Mouse (Mus musculus): ENCODE measurements around the gene Ifi209.
"Not testable (repeated sequence)": the region's sequence is repeated elsewhere in the genome, so short reads cannot be mapped to it uniquely, and the experiment has no call there.

Gene Ifi209

DNA sequence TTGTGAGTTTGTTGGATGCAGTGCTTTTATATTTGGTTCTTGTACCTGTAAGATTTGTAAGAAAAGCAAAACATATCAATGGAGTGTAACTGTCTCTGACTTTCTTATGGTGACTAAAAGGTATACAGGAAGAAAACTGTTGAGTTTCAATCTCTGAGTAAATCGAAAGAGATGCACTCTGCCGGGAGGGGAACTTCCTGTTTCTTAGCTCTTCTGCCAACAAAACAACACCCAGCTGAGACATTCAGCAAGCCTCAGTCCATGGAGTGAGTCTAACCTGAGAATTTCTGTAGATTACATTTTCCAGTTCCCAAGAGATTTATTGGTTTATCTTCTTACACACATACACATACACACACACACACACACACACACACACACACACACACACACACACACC lies at the start of gene Ifi209:
Gene Ifi209, plus strand, starts transcription at position 296 of the 400 bp plus-strand sequence.
- not testable (repeated sequence) for DNase-seq

DNA sequence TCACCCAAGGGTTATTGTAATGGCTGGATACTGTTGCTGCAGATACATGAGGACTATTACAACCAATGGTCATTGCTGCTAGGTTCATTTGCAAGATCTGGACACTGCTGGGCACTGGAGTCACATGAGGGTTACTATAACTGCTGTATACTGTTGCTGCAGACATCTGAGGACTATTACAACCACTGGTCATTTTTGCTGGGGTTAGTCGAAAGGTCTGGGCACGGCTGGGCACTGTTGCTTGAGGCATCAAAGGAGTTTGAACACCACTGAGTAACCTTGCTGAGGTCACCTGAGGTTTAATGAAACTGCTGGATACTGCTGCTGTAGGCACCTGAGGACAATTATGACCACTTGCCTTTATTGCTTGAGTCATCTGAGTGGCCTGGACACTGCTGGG lies 41.0 kb upstream of the Ifi209 start:
- DNase-seq, result not testable (repeated sequence)

GRCm38 (mm10) chr1:173598838-173599494 lies 31.8 kb upstream of the Ifi209 start, which contains the start of gene Ifi213:
TSS of gene Ifi213 (minus strand) at chr1:173599274.
- not testable (repeated sequence) for DNase-seq

DNA sequence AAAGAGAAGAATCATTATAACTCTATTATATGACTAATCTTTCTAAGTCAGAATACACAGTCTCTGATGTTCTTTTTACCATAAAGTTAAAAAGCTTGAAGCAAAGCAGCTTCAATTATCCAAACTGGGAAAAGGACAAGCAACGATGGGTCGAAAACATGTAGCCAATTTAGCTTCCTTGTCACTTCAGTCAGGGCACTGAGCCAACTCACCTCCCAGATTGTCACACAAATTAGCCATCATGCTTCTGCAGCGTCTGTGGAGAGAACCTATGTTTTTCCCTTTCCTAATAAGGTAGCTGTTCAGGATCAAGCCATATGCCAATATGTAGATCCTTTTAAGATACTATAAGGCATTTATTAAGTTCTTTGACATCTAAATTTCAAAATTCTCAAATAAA lies 20.4 kb upstream of the Ifi209 start:
- DNase-seq, result not testable (repeated sequence)

DNA sequence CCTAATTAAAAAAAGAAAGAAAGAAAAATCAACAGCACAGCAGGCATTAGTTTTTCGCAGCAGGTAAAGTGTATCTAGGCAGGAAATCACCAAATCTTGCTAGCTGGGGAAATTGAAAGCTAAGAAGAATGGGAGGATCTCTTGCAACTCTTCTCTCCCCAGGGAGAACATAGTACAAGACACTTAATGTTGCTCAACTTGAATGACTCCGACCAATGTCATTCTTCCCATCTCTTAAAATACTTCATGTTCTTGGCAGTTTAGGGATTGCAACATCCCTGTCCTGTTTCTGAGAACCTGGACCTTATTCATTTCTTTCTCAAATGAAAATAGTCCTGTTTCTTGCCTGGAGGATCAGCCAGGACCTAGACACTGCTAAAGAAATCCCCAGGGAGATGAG lies 8.5 kb upstream of the Ifi209 start:
- not testable (repeated sequence) for DNase-seq

DNA sequence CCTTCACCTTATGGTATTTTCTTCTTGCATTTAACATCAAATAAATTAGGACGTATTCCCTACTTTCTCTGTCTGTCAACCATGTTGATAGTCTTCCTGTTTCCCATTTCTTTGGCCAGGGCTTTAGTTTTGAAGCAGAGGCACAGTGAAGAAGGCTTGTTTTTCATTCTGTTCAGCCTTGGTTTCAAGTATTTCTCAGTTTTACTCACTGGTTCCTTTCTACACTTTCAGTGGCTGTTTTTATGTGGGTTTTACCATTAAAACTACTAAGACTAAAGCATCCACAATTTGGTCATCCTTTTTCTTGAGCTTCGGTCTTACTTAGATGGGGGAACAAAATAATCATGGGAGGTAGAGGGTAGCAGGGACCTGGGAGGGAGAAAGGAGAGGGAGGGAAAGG lies 6.7 kb upstream of the Ifi209 start:
- DNase-seq, result no peak

DNA sequence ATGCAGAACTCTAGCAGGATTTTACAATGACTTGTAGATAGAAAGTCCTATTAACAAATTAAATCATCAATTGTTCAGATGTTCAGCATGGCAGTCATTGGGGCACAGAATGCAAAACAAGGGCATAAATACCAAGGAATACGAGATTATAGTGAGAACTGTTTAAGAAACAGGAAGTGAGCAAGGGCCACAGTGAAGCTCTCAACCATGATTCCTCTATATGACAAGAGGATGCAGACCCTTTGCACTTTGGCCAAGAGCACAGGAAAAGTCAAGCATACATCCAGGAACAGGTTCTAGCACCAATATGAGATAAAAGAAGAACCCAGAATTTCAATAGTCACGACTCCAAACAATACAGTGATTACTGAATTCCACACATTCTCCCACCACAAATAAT lies 4.0 kb upstream of the Ifi209 start:
- DNase-seq, result no peak

GRCm38 (mm10) chr1:173633969-173634645 lies 3.4 kb downstream of the Ifi209 start:
- no peak for DNase-seq

GRCm38 (mm10) chr1:173645393-173645792 lies 14.7 kb downstream of the Ifi209 start:
- DNase-seq, result no peak

DNA sequence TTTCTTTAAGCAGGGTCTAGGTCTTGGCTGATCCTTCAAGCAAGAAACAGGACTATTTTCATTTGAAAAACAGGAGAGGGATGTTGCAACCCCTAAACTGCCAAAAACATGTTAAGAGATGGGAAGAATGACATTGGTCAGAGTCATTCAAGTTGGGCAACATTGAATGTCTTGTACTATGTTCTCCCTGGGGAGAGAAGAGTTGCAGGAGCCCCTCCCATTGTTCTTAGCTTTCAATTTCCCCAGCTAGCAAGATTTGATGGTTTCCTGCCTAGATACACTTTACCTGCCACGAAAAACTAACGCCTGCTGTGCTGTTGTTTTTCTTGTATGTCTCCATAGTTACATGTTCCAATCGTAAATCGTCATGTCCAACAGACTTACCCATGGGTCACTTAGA lies 27.3 kb downstream of the Ifi209 start:
- no peak for DNase-seq

- not testable (repeated sequence) for DNase-seq
Observed at GRCm38 (mm10) chr1:173673458-173674097, 42.9 kb downstream of the Ifi209 start, which contains the start of gene Ifi208. TSS of gene Ifi208 (plus strand) at chr1:173673675.

DNA sequence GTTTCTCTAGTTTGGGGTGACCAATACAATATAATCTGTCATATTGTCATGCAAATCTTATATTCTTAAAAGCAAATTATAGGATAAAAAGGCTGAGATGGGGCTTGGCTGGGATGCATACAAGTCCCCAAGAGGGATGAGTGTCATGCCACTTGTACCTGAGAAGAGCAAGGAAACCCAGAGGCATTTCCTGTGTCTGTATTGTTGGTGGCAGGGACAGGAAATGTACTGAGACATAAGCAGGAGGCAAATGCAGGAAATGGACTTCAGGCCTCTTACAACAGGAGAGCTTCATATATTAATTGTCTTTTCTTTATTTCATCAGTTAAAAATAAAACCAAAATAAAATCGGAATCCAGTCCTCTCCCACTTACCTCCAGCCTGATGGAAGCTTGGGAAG lies 47.9 kb downstream of the Ifi209 start:
- not testable (repeated sequence) for DNase-seq

GRCm38 (mm10) chr1:173694270-173694669 lies 63.6 kb downstream of the Ifi209 start:
- DNase-seq, result no peak

Data from layer of hippocampus, adult 9-11 months (tissue).